Comparison of ENCODE assay signal across 1 mouse cellular context in the genomic region with DNA sequence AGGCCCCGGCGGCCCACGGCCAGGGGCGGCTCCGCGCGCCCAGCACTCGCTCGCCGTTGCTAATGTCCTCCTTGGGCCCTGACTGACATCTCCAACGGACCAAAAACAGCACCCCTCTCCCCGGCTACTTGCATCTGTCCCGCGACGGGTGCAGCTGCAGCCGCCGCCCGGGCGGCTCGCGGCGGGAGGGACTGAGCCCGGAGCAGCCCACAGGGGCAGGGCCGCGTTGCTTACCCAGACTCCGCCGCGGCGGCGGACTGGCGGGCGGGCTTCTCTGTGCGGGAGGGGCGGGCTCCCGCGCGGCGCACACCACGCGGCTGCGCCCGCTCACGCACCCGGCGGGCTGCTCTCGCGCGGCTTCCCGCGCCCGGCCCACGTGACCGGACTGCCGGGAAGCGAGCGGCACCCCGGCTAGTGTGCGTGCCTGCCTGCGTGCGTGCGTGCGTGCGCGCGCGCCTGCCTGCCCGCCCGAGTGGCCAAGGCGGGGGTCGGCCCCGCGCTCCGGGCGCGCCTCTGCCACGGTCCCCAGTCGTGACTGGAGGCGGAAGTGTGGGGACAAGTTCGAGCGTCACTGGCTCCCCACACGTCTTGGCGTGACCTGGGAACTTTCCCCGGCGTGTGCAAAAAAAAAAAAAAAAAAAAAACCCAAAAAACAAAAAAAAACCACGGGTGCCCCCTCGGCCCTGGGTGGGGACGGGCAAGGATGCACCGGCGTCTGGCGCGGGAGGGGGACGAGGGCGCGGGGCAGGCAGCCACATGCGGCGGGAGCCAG.
TF ChIP-seq lines count a peak whose summit lies in the region.

A gene (minus strand): TSS at position 397 of the 772 bp plus-strand sequence.

TF ChIP-seq in MEL, 35 proteins besides CTCF, POLR2A, EP300 and RAD21 (continued from another document):
- TF ChIP-seq MEF2A (IDR thresholded peaks at IDR 0.05; ENCODE audit: extremely low read depth, insufficient replicate concordance, low read depth, low read length, poor library complexity, severe bottlenecking) = no peak
TF ChIP-seq in MEL: peak in this region for 11.
